Mouse (Mus musculus) kidney, adult 2 months (tissue): ENCODE data around the gene Ccser1.

Source experiments
- CTCF ChIP-seq: fragments of 200-500 bp; conservative IDR thresholded peaks from 2 replicates; pipeline ENCODE4 v1.5.1; 2011; ENCODE audit warnings: low read depth, mild to moderate bottlenecking, control low read depth, low read length, moderate library complexity, mixed read lengths; ENCODE audit not compliant: insufficient read depth, insufficient read length
- POLR2A ChIP-seq: fragments of 200-500 bp; IDR thresholded peaks from one replicate; pipeline ENCODE4 v1.6.1; 2011; ENCODE audit warnings: low read depth, low read length, control low read depth

- TF ChIP-seq CTCF: no peak
- TF ChIP-seq POLR2A: no peak
Measured at GRCm38 (mm10) chr6:61326131-61326530, 146.0 kb downstream of the Ccser1 start.
